Mouse (Mus musculus) embryonic stem cell, embryonic (primary cell): ENCODE data around the gene Dscaml1.

ENCODE experiments used
- CTCF ChIA-PET, 4 experiments: fragments of 300-600 bp in 2 of 4; fragments of 350-600 bp in 2 of 4; sonication (Branson Sonifier 250); formaldehyde crosslinking; loops; one replicate each; lab custom pipeline; 2022; ENCODE audit warnings: inconsistent platforms in 2 of 4; lab: Charles Lee
- POLR2A ChIA-PET, 4 experiments: fragments of 300-600 bp in 2 of 4; fragments of 350-600 bp in 2 of 4; sonication (Branson Sonifier 250); formaldehyde crosslinking; loops; one replicate each; lab custom pipeline; 2022; ENCODE audit warnings: antibody characterized with exemption in 4 of 4, inconsistent platforms in 1 of 4; lab: Charles Lee

Dscaml1 gene

GRCm38 (mm10) chr9:45421209-45421608 lies 5.2 kb upstream of the Dscaml1 start:
- POLR2A ChIA-PET, result interaction anchor here in 3 of 4 experiments (0.6 to 1.4 kb wide), 7 partner anchors 9 to 121 kb away, joined by 3 to 5 read pairs (median 3); no protein-coding TSS in a partner anchor
- CTCF ChIA-PET, result interaction anchor here (0.5 to 3.3 kb wide), 48 partner anchors 9 to 516 kb away, joined by 3 to 50 read pairs (median 4); partner anchors contain the start of gene Il10ra (in 1 of the 4)

- POLR2A ChIA-PET, result interaction anchor here in 2 of 4 experiments (0.6 kb wide), 2 partner anchors 80 to 288 kb away, joined by 3 to 4 read pairs; no protein-coding TSS in a partner anchor
- CTCF ChIA-PET, result interaction anchor here in 2 of 4 experiments (0.6 to 3.3 kb wide), 6 partner anchors 10 to 332 kb away, joined by 3 to 50 read pairs (median 4); no protein-coding TSS in a partner anchor
Observed at GRCm38 (mm10) chr9:45422761-45423298, 3.6 kb upstream of the Dscaml1 start.

GRCm38 (mm10) chr9:45429392-45429791 lies 3.0 kb downstream of the Dscaml1 start:
- CTCF ChIA-PET, result interaction anchor here in 3 of 4 experiments (0.7 to 2.6 kb wide), 7 partner anchors 8 to 60 kb away, joined by 3 to 8 read pairs (median 4); no protein-coding TSS in a partner anchor

GRCm38 (mm10) chr9:45429951-45430697 lies 3.7 kb downstream of the Dscaml1 start:
- CTCF ChIA-PET, result interaction anchor here in 3 of 4 experiments (1.0 to 2.6 kb wide), 5 partner anchors 9 to 17 kb away, joined by 4 to 12 read pairs (median 8); no protein-coding TSS in a partner anchor
- POLR2A ChIA-PET, result interaction anchor here in 3 of 4 experiments (0.5 to 1.4 kb wide), 6 partner anchors 9 to 308 kb away, joined by 3 to 6 read pairs (median 3); no protein-coding TSS in a partner anchor

More at GRCm38 (mm10) chr9:45429392-45429791, 3.0 kb downstream of the Dscaml1 start:
- POLR2A ChIA-PET, result interaction anchor here in 1 of 4 experiments (1.4 kb wide), 1 partner anchor 8 kb away, joined by 3 read pairs; no protein-coding TSS in a partner anchor

GRCm38 (mm10) chr9:45430698-45430959 lies 4.2 kb downstream of the Dscaml1 start:
- ChIA-PET POLR2A (interaction anchor here in 3 of 4 experiments (0.6 to 1.4 kb wide), 6 partner anchors 9 to 309 kb away, joined by 3 to 6 read pairs (median 3); no protein-coding TSS in a partner anchor), CTCF (interaction anchor here in 2 of 4 experiments (2.0 to 2.6 kb wide), 3 partner anchors 9 to 18 kb away, joined by 8 to 12 read pairs (median 8); no protein-coding TSS in a partner anchor)

- ChIA-PET CTCF (interaction anchor here in 2 of 4 experiments (0.6 to 2.6 kb wide), 3 partner anchors 10 to 407 kb away, joined by 3 to 12 read pairs (median 8); no protein-coding TSS in a partner anchor), POLR2A (interaction anchor here in 2 of 4 experiments (0.7 to 1.4 kb wide), 7 partner anchors 10 to 82 kb away, joined by 3 to 6 read pairs (median 3); no protein-coding TSS in a partner anchor)
Observed at GRCm38 (mm10) chr9:45431150-45431549, 4.7 kb downstream of the Dscaml1 start.

- ChIA-PET POLR2A (interaction anchor here in 3 of 4 experiments (0.6 to 1.3 kb wide), 6 partner anchors 9 to 522 kb away, joined by 3 to 4 read pairs (median 3); partner anchors contain the start of gene Sidt2 (in 1 of the 3)), CTCF (interaction anchor here in 3 of 4 experiments (0.7 to 2.1 kb wide), 4 partner anchors 17 to 1164 kb away, joined by 3 to 12 read pairs (median 4); no protein-coding TSS in a partner anchor)
Observed at GRCm38 (mm10) chr9:45432639-45433038, 6.2 kb downstream of the Dscaml1 start.

- ChIA-PET CTCF (interaction anchor here in 3 of 4 experiments (0.6 to 0.8 kb wide), 3 partner anchors 17 to 1164 kb away, joined by 3 to 4 read pairs (median 3); no protein-coding TSS in a partner anchor), POLR2A (interaction anchor here in 2 of 4 experiments (0.7 to 1.2 kb wide), 2 partner anchors 8 to 11 kb away, joined by 3 to 7 read pairs; no protein-coding TSS in a partner anchor)
Observed at GRCm38 (mm10) chr9:45433119-45433518, 6.7 kb downstream of the Dscaml1 start.

GRCm38 (mm10) chr9:45434171-45434570 lies 7.7 kb downstream of the Dscaml1 start:
- POLR2A ChIA-PET, result interaction anchor here in 2 of 4 experiments (0.6 to 1.2 kb wide), 2 partner anchors 68 to 552 kb away, joined by 4 to 5 read pairs; no protein-coding TSS in a partner anchor
- CTCF ChIA-PET, result interaction anchor here in 3 of 4 experiments (0.6 to 1.5 kb wide), 4 partner anchors 22 to 320 kb away, joined by 3 to 6 read pairs (median 4); no protein-coding TSS in a partner anchor

- CTCF ChIA-PET, result interaction anchor here in 1 of 4 experiments (1.0 kb wide), 1 partner anchor 151 kb away, joined by 3 read pairs; no protein-coding TSS in a partner anchor
- POLR2A ChIA-PET, result interaction anchor here in 1 of 4 experiments (0.7 kb wide), 1 partner anchor 63 kb away, joined by 5 read pairs; no protein-coding TSS in a partner anchor
Observed at GRCm38 (mm10) chr9:45439025-45439424, 12.6 kb downstream of the Dscaml1 start.

GRCm38 (mm10) chr9:45440083-45440784 lies 13.8 kb downstream of the Dscaml1 start:
- CTCF ChIA-PET, result interaction anchor here in 1 of 4 experiments (1.0 kb wide), 1 partner anchor 150 kb away, joined by 3 read pairs; no protein-coding TSS in a partner anchor

GRCm38 (mm10) chr9:45444251-45444798 lies 17.9 kb downstream of the Dscaml1 start:
- ChIA-PET CTCF (interaction anchor here in 2 of 4 experiments (0.6 to 0.7 kb wide), 2 partner anchors 17 to 23 kb away, joined by 3 to 4 read pairs; no protein-coding TSS in a partner anchor), POLR2A (interaction anchor here in 1 of 4 experiments (0.8 to 1.4 kb wide), 2 partner anchors 71 to 78 kb away, joined by 3 read pairs; no protein-coding TSS in a partner anchor)

More at GRCm38 (mm10) chr9:45440083-45440784, 13.8 kb downstream of the Dscaml1 start:
- POLR2A ChIA-PET, result interaction anchor here in 2 of 4 experiments (0.6 to 1.0 kb wide), 2 partner anchors 33 to 325 kb away, joined by 3 read pairs; no protein-coding TSS in a partner anchor

GRCm38 (mm10) chr9:45449658-45450057 lies 23.2 kb downstream of the Dscaml1 start:
- ChIA-PET CTCF (interaction anchor here in 1 of 4 experiments (0.5 to 0.9 kb wide), 2 partner anchors 17 to 261 kb away, joined by 3 to 6 read pairs; no protein-coding TSS in a partner anchor), POLR2A (interaction anchor here in 1 of 4 experiments (0.7 kb wide), 1 partner anchor 234 kb away, joined by 3 read pairs; no protein-coding TSS in a partner anchor)

- ChIA-PET POLR2A (no interaction called here), CTCF (no interaction called here)
Observed at GRCm38 (mm10) chr9:45451346-45451745, 24.9 kb downstream of the Dscaml1 start.

GRCm38 (mm10) chr9:45454032-45454431 lies 27.6 kb downstream of the Dscaml1 start:
- CTCF ChIA-PET, result interaction anchor here in 2 of 4 experiments (0.6 to 1.1 kb wide), 2 partner anchors 33 to 42 kb away, joined by 3 read pairs; no protein-coding TSS in a partner anchor
- POLR2A ChIA-PET, result no interaction called here

GRCm38 (mm10) chr9:45454889-45455610 lies 28.6 kb downstream of the Dscaml1 start:
- POLR2A ChIA-PET, result no interaction called here
- CTCF ChIA-PET, result interaction anchor here in 1 of 4 experiments (1.1 kb wide), 1 partner anchor 43 kb away, joined by 3 read pairs; no protein-coding TSS in a partner anchor
